Mouse (Mus musculus): ENCODE results near the gene Naa11. TPM values are rescaled to one million over a fixed set of nuclear protein-coding genes. Genes with fewer than 3 reads are reported as not detected.

The Naa11 gene
- total RNA-seq (2014; rRNA removed): not detected in 2 replicates
- 0.04 TPM in 1 of 2 replicates, not detected in the other for polyA plus RNA-seq (2015; fragmentation: Nextera tagmentation; extraction: Ambion mirVana)

GRCm38 (mm10) chr5:97392160-97392559, at the start of gene Naa11:
TSS of gene Naa11 (minus strand) at chr5:97392379.
- H3K9me3 ChIP-seq (ENCODE audit: low read length): no peaks in the 10 kb centered on the region
- no peak within 1 kb of the TSS for H3K4me3 ChIP-seq (ENCODE audit: low read depth, low read length)
- H3K36me3 ChIP-seq (ENCODE audit: insufficient read depth, low read length): no peaks in the 10 kb centered on the region
- no peak within 1 kb of the TSS for H3K9ac ChIP-seq (replicated peaks; ENCODE audit: low read length, poor library complexity, severe bottlenecking)
- H3K27me3 ChIP-seq (ENCODE audit: insufficient read depth, low read length): no peaks in the 10 kb centered on the region
- no peak within 1 kb of the TSS for H3K27ac ChIP-seq (ENCODE audit: low read depth, low read length)
- no peaks in the 10 kb centered on the region for H3K4me1 ChIP-seq (ENCODE audit: insufficient read depth, low read length)
- H3K4me2 ChIP-seq (ENCODE audit: low read depth, low read length, poor library complexity, severe bottlenecking): no peak within 1 kb of the TSS
- no peak for ATAC-seq (ENCODE audit: low FRiP score)
- DNase-seq (ENCODE audit: low spot score): no peak
- no peak for TF ChIP-seq CTCF (IDR thresholded peaks at IDR 0.05)
- 92% methylated on average over 23 of the region's 23 CpGs for WGBS

GRCm38 (mm10) chr5:97432512-97432911, 40.3 kb upstream of the Naa11 start:
- ATAC-seq (ENCODE audit: low FRiP score) (no peak), DNase-seq (ENCODE audit: low spot score) (no peak)
- Histone ChIP-seq H3K36me3 (ENCODE audit: insufficient read depth, low read length) (no peaks in the 10 kb centered on the region), H3K4me1 (ENCODE audit: insufficient read depth, low read length) (no peaks in the 10 kb centered on the region), H3K9me3 (ENCODE audit: low read length) (no peaks in the 10 kb centered on the region), H3K9ac (replicated peaks; ENCODE audit: low read length, poor library complexity, severe bottlenecking) (no peak overlapping the region), H3K4me3 (ENCODE audit: low read depth, low read length) (no peak overlapping the region), H3K4me2 (ENCODE audit: low read depth, low read length, poor library complexity, severe bottlenecking) (no peak overlapping the region), H3K27ac (ENCODE audit: low read depth, low read length) (no peak overlapping the region), H3K27me3 (ENCODE audit: insufficient read depth, low read length) (no peaks in the 10 kb centered on the region)
- WGBS: 92% methylated on average over 2 of the region's 2 CpGs
- TF ChIP-seq CTCF (IDR thresholded peaks at IDR 0.05): no peak

- TF ChIP-seq CTCF (IDR thresholded peaks at IDR 0.05): no peak
- H3K4me2 ChIP-seq (ENCODE audit: low read depth, low read length, poor library complexity, severe bottlenecking): no peak overlapping the region
- DNase-seq (ENCODE audit: low spot score) (no peak), ATAC-seq (ENCODE audit: low FRiP score) (no peak)
- no peak overlapping the region for H3K9ac ChIP-seq (replicated peaks; ENCODE audit: low read length, poor library complexity, severe bottlenecking)
- no peaks in the 10 kb centered on the region for H3K4me1 ChIP-seq (ENCODE audit: insufficient read depth, low read length)
- H3K36me3 ChIP-seq (ENCODE audit: insufficient read depth, low read length): no peaks in the 10 kb centered on the region
- no peak overlapping the region for H3K27ac ChIP-seq (ENCODE audit: low read depth, low read length)
- WGBS: 88% methylated on average over 9 of the region's 9 CpGs
- H3K9me3 ChIP-seq (ENCODE audit: low read length): no peaks in the 10 kb centered on the region
- H3K27me3 ChIP-seq (ENCODE audit: insufficient read depth, low read length): no peaks in the 10 kb centered on the region
- H3K4me3 ChIP-seq (ENCODE audit: low read depth, low read length): no peak overlapping the region
Measured at GRCm38 (mm10) chr5:97429976-97430375, 37.8 kb upstream of the Naa11 start.

- WGBS: 97% methylated on average over 2 of the region's 2 CpGs
- ATAC-seq (ENCODE audit: low FRiP score) (no peak), DNase-seq (ENCODE audit: low spot score) (no peak)
- no peak overlapping the region for H3K9ac ChIP-seq (replicated peaks; ENCODE audit: low read length, poor library complexity, severe bottlenecking)
- no peak for TF ChIP-seq CTCF (IDR thresholded peaks at IDR 0.05)
- no peaks in the 10 kb centered on the region for H3K4me1 ChIP-seq (ENCODE audit: insufficient read depth, low read length)
- H3K4me3 ChIP-seq (ENCODE audit: low read depth, low read length): no peak overlapping the region
- no peak overlapping the region for H3K27ac ChIP-seq (ENCODE audit: low read depth, low read length)
- H3K27me3 ChIP-seq (ENCODE audit: insufficient read depth, low read length): no peaks in the 10 kb centered on the region
- no peak overlapping the region for H3K4me2 ChIP-seq (ENCODE audit: low read depth, low read length, poor library complexity, severe bottlenecking)
- no peaks in the 10 kb centered on the region for H3K9me3 ChIP-seq (ENCODE audit: low read length)
- no peaks in the 10 kb centered on the region for H3K36me3 ChIP-seq (ENCODE audit: insufficient read depth, low read length)
Measured at GRCm38 (mm10) chr5:97421669-97422068, 29.5 kb upstream of the Naa11 start.

GRCm38 (mm10) chr5:97417185-97417584, 25.0 kb upstream of the Naa11 start:
- DNase-seq (ENCODE audit: low spot score): no peak
- no peak overlapping the region for H3K27ac ChIP-seq (ENCODE audit: low read depth, low read length)
- H3K4me3 ChIP-seq (ENCODE audit: low read depth, low read length): no peak overlapping the region
- H3K36me3 ChIP-seq (ENCODE audit: insufficient read depth, low read length): no peaks in the 10 kb centered on the region
- H3K9me3 ChIP-seq (ENCODE audit: low read length): no peaks in the 10 kb centered on the region
- H3K27me3 ChIP-seq (ENCODE audit: insufficient read depth, low read length): no peaks in the 10 kb centered on the region
- H3K4me1 ChIP-seq (ENCODE audit: insufficient read depth, low read length): no peaks in the 10 kb centered on the region
- ATAC-seq (ENCODE audit: low FRiP score): no peak
- no peak overlapping the region for H3K9ac ChIP-seq (replicated peaks; ENCODE audit: low read length, poor library complexity, severe bottlenecking)
- WGBS: 74% methylated on average over 2 of the region's 2 CpGs
- no peak overlapping the region for H3K4me2 ChIP-seq (ENCODE audit: low read depth, low read length, poor library complexity, severe bottlenecking)
- TF ChIP-seq CTCF (IDR thresholded peaks at IDR 0.05): no peak

- 53% methylated on average over 6 of the region's 6 CpGs for WGBS
- Histone ChIP-seq H3K4me3 (ENCODE audit: low read depth, low read length) (no peak overlapping the region), H3K27me3 (ENCODE audit: insufficient read depth, low read length) (no peaks in the 10 kb centered on the region), H3K4me2 (ENCODE audit: low read depth, low read length, poor library complexity, severe bottlenecking) (no peak overlapping the region), H3K27ac (ENCODE audit: low read depth, low read length) (no peak overlapping the region), H3K9ac (replicated peaks; ENCODE audit: low read length, poor library complexity, severe bottlenecking) (no peak overlapping the region), H3K9me3 (ENCODE audit: low read length) (no peaks in the 10 kb centered on the region), H3K36me3 (ENCODE audit: insufficient read depth, low read length) (no peaks in the 10 kb centered on the region), H3K4me1 (ENCODE audit: insufficient read depth, low read length) (no peaks in the 10 kb centered on the region)
- DNase-seq (ENCODE audit: low spot score) (peak; percentile 85), ATAC-seq (ENCODE audit: low FRiP score) (peak; percentile 65)
- TF ChIP-seq CTCF (IDR thresholded peaks at IDR 0.05): no peak
Measured at GRCm38 (mm10) chr5:97415837-97416236, 23.7 kb upstream of the Naa11 start.

Measured in midbrain, postnatal 0 days (tissue).